Mouse (Mus musculus): ENCODE measurements around the gene Pgr.

- TF ChIP-seq CTCF (IDR thresholded peaks at IDR 0.05) (no peak), EP300 (IDR thresholded peaks at IDR 0.05) (no peak)
These were observed 2.6 kb downstream of the Pgr start for GRCm38 (mm10) chr9:8902277-8902676.

Data from lung, postnatal 0 days (tissue).